Mouse (Mus musculus) kidney, adult 11 months (tissue): ENCODE results near the gene Myo1h.

Experiments
- DNase-seq: peaks from one replicate; pipeline ENCODE4 v3.0.0; 2022

Gene Myo1h

DNA sequence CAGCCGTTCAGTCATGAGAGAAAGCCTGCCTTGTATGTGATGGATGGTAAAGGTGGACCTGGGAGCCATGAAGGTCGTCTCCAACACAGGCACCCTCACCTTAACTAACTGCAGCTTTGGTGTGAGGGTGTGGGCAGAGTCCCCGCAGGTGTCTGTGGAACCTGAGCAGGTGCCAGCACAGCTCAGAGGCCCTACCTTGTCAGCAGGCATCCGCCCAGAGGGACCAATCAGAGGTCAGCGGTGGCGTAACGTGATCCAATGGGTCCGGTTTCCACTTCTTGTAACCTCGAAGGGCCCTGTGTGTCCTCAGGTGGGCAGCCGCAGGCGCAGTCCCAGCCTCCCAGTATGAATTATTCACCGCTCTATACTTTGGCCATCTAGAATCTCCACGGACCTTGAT, at the start of gene Myo1h:
Gene Myo1h (plus strand): TSS at position 293 of the 400 bp plus-strand sequence.
- no peak for DNase-seq

DNA sequence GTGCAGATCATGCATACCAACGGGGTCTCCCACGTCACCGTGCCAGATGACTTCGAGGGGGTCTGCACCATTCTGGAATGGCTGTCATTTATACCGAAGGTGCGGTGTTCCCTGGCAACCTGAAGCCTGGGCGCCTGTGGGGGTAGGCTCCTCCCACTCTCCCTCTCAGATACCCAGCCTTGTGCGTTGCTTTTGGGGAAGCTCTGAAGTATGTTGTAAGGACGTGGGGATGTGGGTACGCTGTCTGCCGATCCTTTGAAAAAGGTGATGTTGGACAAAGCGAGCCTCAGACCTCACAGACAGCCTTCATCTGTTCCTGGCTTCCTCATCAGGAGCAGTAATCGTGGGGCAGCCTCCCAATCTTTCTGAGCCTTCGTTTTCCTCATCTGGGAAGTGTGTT, 49.2 kb upstream of the Myo1h start:
- DNase-seq: no peak

DNA sequence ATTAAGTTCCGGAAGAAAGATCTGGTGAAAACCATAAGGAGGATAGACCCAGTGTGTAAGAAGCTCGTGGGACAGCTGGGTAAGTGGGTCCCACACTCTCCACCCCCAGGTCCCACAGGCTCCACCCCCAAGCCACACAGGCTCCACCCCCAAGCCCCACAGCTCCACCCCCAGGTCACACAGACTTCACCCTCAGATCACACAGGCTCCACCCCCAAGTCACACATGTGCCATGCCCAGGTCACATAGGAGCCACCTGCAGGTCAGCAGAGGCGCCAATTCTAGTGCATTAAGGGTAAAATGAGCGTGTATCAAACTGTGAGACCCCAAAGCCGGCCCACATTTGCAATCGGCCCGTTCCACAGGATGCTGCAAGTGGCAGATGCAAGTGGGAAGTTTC, 42.5 kb upstream of the Myo1h start:
- DNase-seq: no peak

DNA sequence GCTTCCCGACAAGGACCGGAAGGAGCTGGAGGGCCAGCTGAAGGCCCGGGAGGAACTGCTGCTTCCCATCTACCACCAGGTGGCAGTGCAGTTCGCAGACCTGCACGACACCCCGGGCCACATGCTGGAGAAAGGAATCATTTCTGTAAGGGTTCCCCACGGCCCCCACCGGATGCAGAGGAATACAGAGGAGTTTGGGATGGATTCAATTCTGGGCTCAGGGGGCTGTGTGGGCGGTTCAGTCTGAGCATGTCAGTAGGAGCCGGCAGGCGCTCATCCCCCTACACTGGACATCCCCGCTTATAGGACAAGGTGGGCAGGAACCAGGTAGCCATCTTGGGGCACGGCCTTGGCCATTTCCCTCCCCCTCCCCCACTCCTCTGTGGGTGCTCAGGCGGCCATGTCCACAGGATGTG, 40.8 kb upstream of the Myo1h start:
- DNase-seq: peak; percentile 22

DNA sequence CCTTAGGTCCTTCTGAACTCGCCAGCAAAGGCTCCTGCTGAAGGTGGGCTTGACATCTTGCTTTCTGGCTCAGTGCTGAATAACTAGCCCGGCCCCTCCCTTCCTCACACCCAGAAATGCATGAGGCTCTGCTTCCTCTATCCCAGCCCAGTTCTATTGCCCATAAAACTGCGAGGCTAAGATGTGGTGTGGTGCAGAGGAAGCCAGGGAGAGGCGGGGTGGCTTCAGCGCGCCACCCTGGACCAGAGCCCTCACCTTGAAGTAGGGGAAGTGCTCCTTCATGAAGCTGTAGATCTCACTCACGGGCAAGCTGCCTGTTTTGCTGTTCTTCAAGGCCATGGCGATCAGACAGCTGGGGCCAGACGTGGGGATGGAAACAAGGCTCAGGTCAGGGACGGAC, 29.5 kb upstream of the Myo1h start:
- DNase-seq: no peak

DNA sequence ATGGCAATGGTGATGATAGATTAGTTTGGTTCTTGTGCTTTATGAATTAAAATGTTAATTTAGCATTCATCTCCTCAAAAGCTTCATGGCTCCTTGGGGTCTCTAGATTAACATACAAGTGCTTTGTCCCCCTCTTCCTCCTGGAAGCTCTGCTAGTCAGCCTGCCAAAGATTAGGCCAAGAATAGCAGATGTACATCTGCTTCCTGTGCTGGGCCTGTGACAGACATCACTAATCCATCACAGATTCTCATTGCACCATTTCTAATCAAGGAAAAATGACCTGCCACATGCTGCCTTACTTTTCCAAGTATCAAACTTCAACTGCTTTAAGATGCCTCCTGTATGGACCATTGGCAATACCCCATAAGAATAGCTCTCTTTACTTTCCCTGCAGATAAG, 27.5 kb upstream of the Myo1h start:
- no peak for DNase-seq

DNA sequence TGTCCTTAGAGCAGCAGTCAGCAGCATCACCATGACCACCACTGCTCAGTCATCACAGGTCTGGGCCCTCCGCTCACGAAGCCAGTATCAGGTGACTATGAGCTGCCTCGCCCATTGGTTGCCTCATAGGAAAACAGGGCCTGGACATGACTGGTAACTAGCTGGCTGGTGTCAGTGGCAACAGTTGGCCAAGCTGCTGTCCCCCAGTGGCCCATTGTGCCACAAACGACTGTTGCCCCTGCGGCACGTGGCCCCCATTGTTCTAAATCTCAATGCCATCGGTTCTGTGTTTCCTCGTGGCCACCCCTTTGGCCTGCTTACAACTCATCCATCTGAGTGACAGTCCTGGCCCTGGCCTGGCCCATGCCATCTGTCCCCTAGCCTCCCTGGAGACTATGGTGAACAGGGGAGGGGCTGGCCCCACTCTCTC, 24.9 kb upstream of the Myo1h start:
- no peak for DNase-seq

DNA sequence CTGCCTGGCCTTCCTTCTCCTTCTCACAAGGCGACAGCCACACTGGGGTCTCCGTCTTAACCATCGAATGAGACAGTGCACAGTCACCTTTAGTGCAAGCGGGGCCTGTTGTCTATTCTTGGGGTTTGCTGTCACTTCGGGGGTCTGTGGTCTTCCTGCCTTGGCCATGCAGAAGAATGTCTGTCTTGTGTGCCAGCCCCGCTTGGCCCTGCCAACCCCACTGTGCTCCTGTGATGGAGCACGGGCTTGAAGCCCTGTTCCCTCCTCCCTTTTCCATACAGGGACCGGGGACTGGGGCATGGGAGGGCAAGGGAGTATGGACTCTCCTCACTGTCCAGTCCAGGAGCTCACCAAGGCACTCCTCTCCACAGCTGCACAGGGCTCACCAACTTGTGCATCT, 24.2 kb upstream of the Myo1h start:
- DNase-seq: no peak

DNA sequence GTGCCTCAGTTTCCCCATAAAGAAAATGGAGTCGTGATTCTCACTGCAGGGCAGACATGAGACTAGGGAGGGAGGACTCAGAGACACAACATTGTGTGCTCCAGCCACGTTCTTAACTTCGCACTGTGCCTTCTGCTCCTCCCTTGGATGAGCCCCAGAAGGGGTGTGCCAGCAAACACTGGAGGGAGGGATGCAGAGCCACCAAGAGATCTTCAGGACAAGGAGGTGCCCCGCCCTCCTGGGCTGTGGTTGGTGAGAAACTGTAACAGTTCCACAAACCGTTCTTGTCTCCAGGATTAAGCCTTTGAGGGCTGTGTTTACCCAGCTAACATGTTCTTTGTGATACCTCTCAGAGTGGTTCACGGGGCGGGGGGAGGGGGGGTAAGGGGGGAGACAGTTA, 20.3 kb upstream of the Myo1h start:
- DNase-seq: no peak

DNA sequence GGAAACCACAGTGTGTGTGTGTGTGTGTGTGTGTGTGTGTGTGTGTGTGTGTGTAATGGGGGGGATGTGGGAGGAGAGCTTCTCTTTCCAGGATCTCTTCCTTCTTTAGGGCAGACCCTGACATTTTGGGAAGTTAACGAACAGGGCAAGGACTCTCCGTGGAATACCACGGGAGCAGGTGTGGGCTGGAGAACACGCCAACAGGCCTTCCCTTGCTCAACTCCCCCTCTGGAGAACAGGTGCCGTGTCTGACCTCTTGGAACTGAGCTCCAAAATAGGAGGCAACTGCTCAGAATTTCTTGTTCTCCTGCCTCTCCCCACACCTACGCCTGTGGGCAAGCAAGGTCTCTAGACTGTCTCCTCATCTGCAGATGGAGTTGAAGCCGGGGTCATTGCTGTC, 19.5 kb upstream of the Myo1h start:
- no peak for DNase-seq

DNA sequence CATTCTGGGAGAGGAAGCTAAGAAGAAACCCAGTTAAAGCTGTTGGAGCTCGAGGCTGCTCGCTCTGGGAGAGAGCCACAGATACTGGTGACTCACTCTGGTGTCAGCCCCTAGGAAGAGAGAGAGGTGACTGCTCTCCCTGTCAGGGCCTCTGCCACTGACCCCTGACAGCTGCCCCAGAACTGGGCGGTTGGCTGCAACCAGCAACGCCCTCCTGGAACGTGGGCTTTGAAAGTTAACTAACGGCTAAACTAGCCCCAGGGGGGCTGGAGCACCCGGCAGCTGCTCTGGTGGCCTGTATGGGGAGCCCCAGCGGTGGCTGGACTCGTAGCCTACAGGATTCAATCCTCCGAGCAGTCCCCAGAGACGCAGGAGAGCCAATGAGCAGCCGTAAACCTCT, 19.0 kb upstream of the Myo1h start:
- DNase-seq: no peak

DNA sequence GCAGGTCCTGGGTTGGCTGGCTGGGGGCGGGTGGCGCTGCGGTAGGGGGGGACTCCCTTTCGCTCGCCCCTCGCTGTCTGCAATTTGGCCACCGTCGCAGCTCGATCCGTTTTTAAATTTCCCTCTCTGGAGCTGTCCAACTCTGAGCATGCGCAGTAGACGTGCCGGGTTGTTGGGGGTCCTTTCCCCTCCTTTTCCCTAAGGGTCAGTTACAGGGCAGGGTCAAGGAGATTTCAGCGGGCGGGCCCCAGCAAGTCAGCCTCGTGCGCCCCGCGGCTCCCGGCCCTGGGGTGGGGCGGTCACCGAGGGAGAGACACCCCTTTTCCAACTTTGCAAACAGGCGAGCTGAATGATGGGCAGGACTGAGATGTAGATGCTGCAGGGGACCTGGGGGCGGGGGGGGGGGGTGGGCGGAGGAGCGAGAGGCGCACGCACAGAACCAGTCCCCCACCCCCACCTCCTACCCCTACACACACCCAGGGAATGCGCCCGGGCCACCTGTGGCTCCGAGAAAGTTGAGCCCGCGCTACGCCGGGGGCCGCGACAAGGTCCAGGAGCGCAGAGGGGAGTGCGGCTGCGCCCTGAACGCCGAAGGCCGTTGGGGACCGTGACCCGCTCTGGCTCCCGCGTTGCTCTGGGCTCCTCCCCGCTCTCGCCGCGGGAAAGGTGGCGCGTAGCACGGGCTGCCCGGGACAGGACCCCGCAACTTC, 15.1 kb upstream of the Myo1h start, which contains the start of gene Foxn4:
Gene Foxn4 (minus strand): TSS at position 115 of the 710 bp plus-strand sequence.
- no peak for DNase-seq

DNA sequence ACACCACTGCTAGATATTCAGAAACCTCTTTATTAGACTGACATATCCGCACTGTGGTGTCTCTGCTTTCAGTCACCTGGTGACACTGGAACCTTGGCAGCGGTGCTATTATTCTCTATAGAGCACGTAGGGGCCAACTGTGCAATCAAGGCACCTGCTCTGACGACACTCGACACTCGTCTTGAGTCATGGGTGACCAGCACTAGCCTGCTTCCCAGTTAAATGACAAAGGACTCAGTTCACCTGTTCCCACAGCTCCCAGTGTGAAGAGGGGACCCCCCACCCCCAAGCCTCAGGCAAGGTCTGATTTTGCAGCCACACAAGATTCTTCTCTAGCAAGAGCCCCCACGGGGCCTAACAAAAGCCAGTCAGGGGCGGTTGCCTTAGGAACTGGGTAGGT, 13.6 kb upstream of the Myo1h start:
- no peak for DNase-seq

DNA sequence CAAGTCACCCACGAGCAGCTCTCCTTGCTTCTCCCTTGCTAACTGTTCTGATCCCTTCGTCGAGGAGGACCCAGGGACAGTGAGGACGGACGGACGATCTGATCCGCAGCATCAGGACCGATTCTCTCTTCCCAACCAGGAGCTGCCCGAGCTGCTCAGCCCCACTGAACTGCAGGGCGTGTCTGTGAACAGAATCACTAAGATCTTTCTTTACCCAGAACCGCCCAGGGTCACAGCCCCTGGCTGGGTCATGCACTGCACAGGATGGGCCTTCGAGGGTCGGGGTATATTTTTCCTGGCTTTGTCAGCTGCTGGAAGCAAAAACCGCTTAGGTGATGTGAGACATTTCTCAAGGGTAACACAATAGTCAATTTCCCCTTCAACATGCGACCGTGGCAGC, 13.0 kb upstream of the Myo1h start:
- DNase-seq: no peak

DNA sequence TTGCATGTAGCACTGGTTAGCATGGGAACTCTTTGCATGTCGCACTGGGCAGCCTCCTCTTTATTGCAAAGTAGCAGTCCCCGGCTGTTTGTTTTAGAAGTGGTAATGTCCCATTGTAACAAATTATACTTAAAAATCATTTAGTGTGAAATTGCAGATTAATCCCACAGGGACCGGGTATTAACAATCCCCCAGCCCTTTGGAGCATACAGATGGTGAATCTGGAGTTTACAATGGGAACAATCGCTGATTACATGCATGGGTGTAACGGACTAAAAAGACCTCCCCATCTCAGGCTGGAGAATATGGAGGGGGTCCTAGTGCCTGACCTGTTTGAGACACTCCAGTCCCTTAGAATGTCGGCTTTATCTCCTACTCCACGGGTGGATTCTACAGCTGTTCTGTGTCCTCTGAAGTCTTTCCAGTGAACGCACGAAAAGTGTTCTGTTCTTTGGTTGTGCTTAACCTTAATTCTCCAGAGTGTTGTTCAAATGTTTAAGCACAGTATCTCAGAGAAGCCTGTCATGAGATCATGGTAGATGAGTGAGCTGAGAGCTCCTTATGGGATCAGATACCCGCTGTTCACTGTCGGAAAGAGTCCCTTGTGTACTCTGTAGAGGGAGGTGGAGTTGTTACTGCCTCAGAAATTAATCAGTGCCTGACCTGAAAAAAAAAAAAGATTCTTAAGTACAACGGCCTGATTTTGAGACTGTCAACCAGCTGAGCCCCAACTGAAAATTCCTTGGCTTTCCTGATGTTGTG, 9.4 kb upstream of the Myo1h start:
- no peak for DNase-seq

DNA sequence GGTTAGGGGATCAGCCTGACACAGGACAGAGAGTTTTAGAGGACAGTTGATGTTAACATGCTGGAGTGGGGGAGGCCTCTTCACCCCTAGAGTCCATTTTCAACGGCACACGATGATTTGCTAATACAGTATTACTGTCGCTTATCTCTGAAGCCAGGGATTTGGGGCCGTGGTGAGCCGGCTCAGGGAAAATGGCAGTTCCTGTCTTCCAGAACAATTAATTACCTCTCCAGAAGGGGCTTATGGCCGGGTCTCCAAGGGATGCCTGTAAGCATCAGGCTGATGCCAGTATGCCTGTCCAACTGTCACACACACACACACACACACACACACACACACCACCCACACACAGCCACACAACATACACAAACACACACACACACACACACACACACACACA, 6.6 kb upstream of the Myo1h start:
- no peak for DNase-seq

DNA sequence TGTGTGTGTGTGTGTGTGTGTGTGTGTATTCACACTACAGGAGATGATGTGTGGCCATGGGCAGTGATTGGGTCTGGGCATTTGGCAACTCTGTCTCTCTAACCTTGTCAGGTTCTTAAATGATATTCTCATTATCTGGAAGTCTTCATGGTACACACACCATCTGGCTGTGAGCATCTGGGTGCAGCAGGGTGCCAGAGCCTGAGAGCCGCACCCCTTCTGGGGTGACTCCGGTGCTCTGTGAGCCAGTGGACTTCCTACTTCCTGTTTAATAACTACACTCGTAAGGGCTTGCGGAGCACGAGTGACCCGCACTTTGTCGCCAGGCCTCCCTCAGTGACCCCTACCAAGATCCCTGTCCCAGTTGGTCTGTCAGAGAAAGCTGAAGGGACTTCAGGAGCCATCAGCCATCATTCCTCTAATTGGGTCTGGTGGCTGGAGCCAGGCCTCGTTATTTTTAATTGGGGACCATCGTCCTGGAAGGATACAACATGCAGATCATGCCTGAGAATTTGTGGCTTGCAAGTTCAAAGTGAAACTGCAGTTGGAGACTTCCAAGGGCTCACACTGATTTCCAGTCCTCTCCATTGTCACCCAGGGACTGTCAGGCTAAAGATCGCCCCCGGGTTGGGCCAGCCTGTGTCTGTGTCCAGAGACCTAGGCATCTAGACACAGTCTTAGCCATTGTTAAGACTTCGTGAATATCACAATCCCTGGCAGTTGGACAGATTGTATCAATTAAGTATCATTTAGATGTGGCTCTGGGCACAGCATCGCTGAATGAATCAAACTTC, 4.2 kb upstream of the Myo1h start:
- no peak for DNase-seq

DNA sequence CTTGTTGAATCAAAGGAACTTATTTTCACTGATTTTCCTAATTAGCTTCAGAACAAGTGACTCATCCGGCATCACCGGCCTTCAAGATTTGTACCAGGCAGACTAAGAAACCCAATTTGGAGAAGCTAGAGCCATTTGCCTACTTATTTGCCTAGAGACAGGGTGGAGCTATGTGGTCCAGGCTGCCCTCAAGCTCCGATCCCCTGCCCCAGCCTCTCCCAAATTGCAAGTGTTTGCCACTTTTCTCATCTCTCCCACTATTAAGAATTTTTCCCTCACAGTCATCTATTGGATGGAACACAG, 3.6 kb upstream of the Myo1h start:
- no peak for DNase-seq

DNA sequence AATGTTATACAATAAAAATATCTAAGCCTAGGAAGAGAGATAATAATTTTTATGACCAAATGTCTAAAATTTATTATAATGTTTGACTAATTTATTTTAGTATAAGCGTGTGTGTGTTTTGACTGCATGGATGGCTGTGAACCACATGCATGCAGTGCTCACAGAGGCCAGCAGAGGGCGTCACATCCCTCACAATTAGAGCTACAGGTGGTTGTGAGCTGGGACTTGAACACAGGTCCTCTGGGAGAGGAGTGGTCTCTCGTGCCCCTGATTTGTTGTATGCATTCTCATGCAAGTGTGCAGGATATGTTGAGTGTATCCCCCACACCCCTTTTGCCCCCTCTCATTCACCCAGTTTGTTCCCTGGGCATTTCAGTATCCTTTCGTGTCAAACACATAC, 2.9 kb upstream of the Myo1h start:
- DNase-seq: no peak

DNA sequence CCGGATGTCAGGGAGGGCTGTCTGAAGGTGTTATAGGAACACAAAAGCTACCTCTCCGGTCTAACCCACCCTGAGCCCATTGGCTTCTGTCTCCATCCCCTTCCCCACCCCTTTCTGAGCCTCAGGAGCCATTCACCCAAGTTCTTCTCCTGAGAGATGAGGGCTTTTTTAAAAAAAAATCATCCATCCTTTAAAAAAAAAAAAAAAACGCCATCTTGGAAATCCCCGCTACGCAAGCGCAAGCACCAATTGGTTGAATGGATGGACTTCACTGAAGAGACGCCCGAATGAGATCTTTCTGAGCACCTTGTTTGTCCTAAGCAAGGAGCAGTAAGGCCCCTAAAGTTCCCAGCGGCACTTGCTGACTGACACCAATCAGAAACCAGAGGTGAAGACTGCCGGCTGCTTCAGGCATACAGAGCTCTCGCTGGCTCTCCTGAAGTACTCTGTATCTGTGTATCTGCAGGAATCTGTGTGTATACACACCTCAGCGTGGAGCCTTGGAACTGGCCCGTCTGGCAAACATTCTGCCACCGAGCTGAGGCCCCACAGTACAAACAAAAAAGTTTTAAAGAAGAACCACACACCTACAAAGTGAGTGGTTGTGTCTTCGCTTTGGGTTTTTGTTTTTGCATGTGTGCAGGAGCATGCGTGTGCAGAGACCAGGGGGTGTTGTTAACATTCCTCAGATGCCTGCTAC, 1.9 kb upstream of the Myo1h start:
- DNase-seq: no peak

DNA sequence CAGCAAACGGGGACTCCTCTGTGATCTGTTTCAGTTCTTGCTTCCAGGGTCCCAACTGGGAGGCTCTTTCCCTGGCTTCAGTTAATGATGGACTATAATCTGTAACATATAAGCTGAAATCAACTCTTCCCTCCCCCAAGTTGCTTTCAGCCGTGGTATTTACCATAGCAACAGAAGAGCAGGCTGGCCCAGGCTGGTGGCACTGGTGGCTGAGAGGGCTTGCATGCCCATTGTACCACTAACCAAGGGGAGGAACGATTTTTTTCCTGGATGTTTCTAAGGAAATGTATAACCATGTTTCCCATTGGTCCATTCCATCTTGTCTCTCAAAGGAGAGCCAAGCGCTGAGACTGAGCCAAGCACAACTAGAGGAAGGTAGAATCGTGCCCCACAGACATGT, 570 bp upstream of the Myo1h start:
- no peak for DNase-seq

DNA sequence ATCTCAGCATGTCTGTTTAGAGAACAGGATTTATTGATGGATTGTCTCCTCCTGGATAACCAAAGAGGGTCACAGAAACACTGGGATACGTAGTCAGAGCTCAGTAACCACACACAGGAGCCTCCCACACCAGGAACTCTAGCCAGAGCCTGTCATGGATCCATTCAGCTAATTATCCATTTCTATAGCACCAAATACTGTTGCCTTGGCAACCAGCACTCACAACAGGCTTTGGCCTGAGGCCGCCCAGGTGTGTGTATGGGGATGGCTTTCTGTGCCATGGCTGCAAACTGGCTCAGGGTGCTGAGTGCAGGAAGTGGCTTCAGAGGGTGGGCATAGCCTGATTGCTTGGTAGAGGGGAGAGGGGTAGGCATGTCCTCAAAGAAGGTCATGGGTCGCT, 1.0 kb downstream of the Myo1h start:
- no peak for DNase-seq
